Mouse (Mus musculus): ENCODE measurements around the gene Ebf3. TPM values are rescaled to one million over a fixed set of nuclear protein-coding genes. Genes with fewer than 3 reads are reported as not detected.

Gene Ebf3
- polyA plus RNA-seq, 1 experiment from 2014 or later = 22.4 TPM

DNA sequence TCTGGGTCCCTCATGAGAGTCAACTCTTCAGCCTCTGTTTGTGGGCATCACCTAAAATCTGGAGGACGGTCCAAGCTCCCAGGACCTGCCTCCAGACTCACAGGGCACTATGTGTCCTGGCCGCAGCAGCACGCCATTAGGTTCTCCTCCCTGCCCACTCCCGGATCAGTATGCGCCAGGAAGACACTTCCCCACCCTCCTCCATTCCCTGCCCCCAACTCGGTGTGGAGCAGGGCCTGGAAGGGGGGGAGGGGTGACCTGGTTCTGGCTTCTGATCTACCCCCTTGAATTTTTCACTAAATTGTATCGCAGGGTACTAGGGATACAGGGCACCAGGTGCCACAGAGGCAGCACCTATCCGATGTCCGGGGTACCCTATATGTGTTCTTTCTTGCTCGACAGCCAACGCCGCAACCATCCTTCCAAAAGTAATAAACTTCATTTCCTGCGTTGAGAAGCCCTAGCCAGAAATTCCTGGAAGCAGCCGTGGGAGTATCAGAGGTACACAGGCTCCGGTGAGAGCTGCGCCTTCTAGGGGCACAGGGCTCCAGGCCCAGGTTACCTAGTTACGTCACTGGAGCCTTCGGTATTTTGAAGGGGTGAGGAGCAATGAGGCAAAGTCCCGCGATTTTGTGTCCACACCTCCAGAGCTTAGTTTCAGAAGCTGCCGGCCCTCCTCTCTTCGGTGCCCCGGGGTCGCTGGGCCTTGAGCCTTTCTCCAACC lies 3.6 kb upstream of the Ebf3 start:
- Histone ChIP-seq H3K9ac (replicated peaks) (peak overlapping the region; percentile 65), H3K4me3 (replicated peaks) (peak overlapping the region; percentile 34), H3K36me3 (no peaks in the 10 kb centered on the region), H3K4me2 (peak overlapping the region; percentile 75), H3K9me3 (replicated peaks) (no peaks in the 10 kb centered on the region), H3K27ac (replicated peaks) (peak overlapping the region; percentile 96), H3K4me1 (peaks cover 81% of the 10 kb centered on the region), H3K27me3 (replicated peaks) (peaks cover 35% of the 10 kb centered on the region)
- no peak for ATAC-seq (ENCODE audit: low FRiP score)
- 3% methylated on average over 24 of the region's 24 CpGs for WGBS

GRCm38 (mm10) chr7:137316926-137317658 lies 2.8 kb upstream of the Ebf3 start:
- Histone ChIP-seq H3K4me1 (peaks cover 74% of the 10 kb centered on the region), H3K4me3 (replicated peaks) (peak overlapping the region; percentile 34), H3K9ac (replicated peaks) (peak overlapping the region; percentile 65), H3K36me3 (no peaks in the 10 kb centered on the region), H3K4me2 (peak overlapping the region; percentile 75), H3K9me3 (replicated peaks) (no peaks in the 10 kb centered on the region), H3K27me3 (replicated peaks) (peaks cover 33% of the 10 kb centered on the region), H3K27ac (replicated peaks) (peak overlapping the region; percentile 96)
- 1% methylated on average over 39 of the region's 39 CpGs for WGBS
- no peak for ATAC-seq (ENCODE audit: low FRiP score)

DNA sequence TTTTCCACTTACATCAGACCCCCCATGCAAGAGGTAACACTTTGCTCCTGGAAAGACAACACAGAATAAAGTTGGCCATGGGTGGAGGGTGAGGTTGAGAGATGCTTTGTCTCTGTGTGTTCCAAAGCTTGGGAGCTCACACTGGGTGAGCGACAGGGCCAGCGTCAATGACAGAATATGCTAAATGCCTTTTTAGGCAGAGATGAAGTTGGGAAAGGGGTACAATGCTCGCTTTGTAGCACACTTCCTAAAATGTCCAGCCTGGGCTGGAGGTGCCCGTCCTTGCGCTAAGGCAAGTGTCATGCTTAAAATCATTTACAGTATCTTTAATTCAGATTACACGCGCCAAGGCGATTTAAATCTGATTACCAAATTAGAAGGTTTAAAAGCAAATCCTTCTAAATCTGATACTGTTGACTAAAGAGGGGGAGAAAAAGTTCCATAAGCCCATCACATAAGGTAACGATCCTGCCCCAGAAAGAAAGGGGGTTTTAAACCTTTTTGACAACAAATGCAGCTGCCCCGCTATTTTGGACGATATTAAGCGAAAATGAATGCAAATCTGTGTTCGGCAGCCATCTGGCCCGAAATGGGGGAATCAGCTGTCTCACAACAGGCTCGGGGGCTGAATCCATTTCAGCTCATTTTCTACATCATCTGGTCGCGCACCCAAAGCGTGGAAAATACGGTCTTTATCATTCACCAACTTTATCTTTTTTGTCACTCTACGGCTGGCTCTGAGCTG lies 2.1 kb upstream of the Ebf3 start:
- H3K27me3 ChIP-seq (replicated peaks) = peaks cover 33% of the 10 kb centered on the region
- 3% methylated on average over 20 of the region's 20 CpGs for WGBS

GRCm38 (mm10) chr7:137315544-137315940 lies 1.3 kb upstream of the Ebf3 start:
- Histone ChIP-seq H3K9ac (replicated peaks) (peak overlapping the region; percentile 62), H3K36me3 (no peaks in the 10 kb centered on the region), H3K4me3 (replicated peaks) (peak overlapping the region; percentile 65), H3K4me2 (peak overlapping the region; percentile 75), H3K27me3 (replicated peaks) (peaks cover 28% of the 10 kb centered on the region), H3K9me3 (replicated peaks) (no peaks in the 10 kb centered on the region), H3K27ac (replicated peaks) (peak overlapping the region; percentile 96), H3K4me1 (peaks cover 62% of the 10 kb centered on the region)
- WGBS = 2% methylated on average over 19 of the region's 19 CpGs
- ATAC-seq (ENCODE audit: low FRiP score) = no peak

More for the DNA sequence above, 2.1 kb upstream of the Ebf3 start:
- no peak for ATAC-seq (ENCODE audit: low FRiP score)
- H3K36me3 ChIP-seq = no peaks in the 10 kb centered on the region
- peak overlapping the region; percentile 65 for H3K9ac ChIP-seq (replicated peaks)
- no peaks in the 10 kb centered on the region for H3K9me3 ChIP-seq (replicated peaks)
- peaks cover 67% of the 10 kb centered on the region for H3K4me1 ChIP-seq
- H3K27ac ChIP-seq (replicated peaks) = peak overlapping the region; percentile 96
- peak overlapping the region; percentile 34 for H3K4me3 ChIP-seq (replicated peaks)
- H3K4me2 ChIP-seq = peak overlapping the region; percentile 75

DNA sequence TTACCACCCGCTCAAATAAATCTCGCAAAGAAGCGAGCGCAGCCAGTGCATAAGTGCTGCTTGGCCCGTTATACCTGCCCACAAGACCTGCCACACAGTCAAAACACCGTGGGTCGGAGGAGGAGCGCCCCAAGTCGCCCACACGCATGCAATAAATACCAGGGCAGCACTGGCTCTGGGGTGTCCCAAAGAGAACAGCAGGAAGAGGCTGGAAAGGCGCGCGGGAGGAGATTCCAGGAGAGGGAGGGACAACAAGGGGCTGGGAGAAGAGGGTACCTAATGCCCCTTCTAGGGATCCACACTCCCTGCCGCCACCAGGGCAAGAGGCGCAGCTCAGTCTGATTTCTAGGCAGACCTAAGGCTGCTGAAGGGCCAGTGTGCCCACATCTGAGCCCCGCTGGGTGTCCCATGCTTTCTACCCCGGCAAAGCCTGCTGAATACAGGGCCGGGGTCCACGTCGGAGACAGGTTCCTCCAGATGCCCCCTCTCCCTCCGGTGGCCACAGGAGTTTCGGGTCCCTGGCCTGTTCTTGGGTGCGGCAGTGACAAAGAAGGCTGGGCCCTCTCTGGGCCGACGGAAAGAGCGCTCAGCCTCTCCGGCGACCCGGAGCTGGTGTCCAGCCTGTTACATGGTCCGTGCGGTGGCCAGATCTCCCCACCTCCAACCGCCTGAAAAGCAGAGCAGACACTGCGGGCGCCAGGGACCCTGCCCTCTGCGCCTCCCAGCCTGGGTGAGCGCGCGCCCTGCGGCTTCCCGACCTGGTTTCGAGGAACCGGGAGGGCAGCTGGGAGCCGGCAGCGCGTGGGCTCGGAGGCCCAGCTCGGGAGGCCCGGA lies 682 bp upstream of the Ebf3 start:
- Histone ChIP-seq H3K9ac (replicated peaks) (peak overlapping the region; percentile 62), H3K36me3 (no peaks in the 10 kb centered on the region), H3K4me2 (peak overlapping the region; percentile 75), H3K27me3 (replicated peaks) (peaks cover 28% of the 10 kb centered on the region), H3K4me3 (replicated peaks) (peak overlapping the region; percentile 65), H3K27ac (replicated peaks) (peak overlapping the region; percentile 96), H3K4me1 (peaks cover 62% of the 10 kb centered on the region), H3K9me3 (replicated peaks) (no peaks in the 10 kb centered on the region)
- WGBS = under 1% methylated on average over 48 of the region's 48 CpGs
- ATAC-seq (ENCODE audit: low FRiP score) = peak; percentile 39; the same call in 1 of the 2 replicates

GRCm38 (mm10) chr7:137313183-137313903 lies 902 bp downstream of the Ebf3 start:
- Histone ChIP-seq H3K9me3 (replicated peaks) (no peaks in the 10 kb centered on the region), H3K36me3 (no peaks in the 10 kb centered on the region), H3K27me3 (replicated peaks) (peaks cover 24% of the 10 kb centered on the region), H3K4me1 (peaks cover 58% of the 10 kb centered on the region), H3K4me3 (replicated peaks) (peak overlapping the region; percentile 65), H3K27ac (replicated peaks) (peak overlapping the region; percentile 96), H3K9ac (replicated peaks) (peak overlapping the region; percentile 81), H3K4me2 (peak overlapping the region; percentile 75)
- ATAC-seq (ENCODE audit: low FRiP score) = no peak
- under 1% methylated on average over 64 of the region's 79 CpGs for WGBS

GRCm38 (mm10) chr7:137312933-137313182 lies 1.4 kb downstream of the Ebf3 start:
- under 1% methylated on average over 10 of the region's 10 CpGs for WGBS
- Histone ChIP-seq H3K4me1 (peaks cover 53% of the 10 kb centered on the region), H3K4me3 (replicated peaks) (peak overlapping the region; percentile 65), H3K36me3 (no peaks in the 10 kb centered on the region), H3K27ac (replicated peaks) (peak overlapping the region; percentile 96), H3K27me3 (replicated peaks) (peaks cover 20% of the 10 kb centered on the region), H3K9me3 (replicated peaks) (no peaks in the 10 kb centered on the region), H3K9ac (replicated peaks) (peak overlapping the region; percentile 81), H3K4me2 (peak overlapping the region; percentile 75)
- no peak for ATAC-seq (ENCODE audit: low FRiP score)

DNA sequence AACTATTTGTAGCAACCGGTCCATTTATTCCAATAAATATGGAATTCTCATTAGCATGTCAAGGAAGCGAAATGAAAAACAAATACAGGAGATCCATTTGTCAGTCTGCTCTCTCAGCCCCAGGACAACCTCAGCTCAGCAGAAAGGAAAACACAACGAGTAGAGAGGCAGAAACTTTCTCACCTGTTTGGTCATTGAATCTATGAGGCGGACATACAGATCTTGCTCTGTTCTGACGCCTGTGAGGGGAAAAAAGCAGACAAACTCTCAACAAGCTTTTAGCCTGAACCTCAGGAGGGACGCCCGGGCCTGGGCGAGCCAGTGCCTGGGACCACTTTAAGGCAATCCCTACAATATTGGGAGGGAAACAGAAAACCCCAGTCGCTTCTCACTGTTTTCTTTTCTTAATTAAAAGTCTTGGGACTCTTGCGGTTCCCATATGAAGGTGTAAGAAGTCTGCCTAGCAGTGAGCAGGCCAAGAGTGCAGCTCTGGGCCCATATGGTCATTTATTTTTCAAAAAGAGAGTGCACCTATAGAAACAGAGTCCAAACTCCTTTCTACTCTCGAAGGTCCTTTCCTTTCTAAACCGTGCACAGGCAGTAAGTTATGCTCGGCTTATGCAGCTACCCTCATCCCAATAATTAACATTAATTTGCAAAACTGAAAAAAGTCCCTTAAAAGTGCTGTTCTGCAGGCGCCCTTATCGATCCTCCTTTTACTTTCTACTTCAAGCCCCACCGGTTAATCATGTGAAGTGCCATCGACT lies 1.9 kb downstream of the Ebf3 start:
- Histone ChIP-seq H3K36me3 (no peaks in the 10 kb centered on the region), H3K4me3 (replicated peaks) (peak overlapping the region; percentile 65), H3K9ac (replicated peaks) (peak overlapping the region; percentile 81), H3K27ac (replicated peaks) (peak overlapping the region; percentile 96), H3K4me2 (peak overlapping the region; percentile 75), H3K4me1 (peaks cover 49% of the 10 kb centered on the region), H3K27me3 (replicated peaks) (peaks cover 17% of the 10 kb centered on the region), H3K9me3 (replicated peaks) (no peaks in the 10 kb centered on the region)
- WGBS = 5% methylated on average over 17 of the region's 17 CpGs
- no peak for ATAC-seq (ENCODE audit: low FRiP score)

DNA sequence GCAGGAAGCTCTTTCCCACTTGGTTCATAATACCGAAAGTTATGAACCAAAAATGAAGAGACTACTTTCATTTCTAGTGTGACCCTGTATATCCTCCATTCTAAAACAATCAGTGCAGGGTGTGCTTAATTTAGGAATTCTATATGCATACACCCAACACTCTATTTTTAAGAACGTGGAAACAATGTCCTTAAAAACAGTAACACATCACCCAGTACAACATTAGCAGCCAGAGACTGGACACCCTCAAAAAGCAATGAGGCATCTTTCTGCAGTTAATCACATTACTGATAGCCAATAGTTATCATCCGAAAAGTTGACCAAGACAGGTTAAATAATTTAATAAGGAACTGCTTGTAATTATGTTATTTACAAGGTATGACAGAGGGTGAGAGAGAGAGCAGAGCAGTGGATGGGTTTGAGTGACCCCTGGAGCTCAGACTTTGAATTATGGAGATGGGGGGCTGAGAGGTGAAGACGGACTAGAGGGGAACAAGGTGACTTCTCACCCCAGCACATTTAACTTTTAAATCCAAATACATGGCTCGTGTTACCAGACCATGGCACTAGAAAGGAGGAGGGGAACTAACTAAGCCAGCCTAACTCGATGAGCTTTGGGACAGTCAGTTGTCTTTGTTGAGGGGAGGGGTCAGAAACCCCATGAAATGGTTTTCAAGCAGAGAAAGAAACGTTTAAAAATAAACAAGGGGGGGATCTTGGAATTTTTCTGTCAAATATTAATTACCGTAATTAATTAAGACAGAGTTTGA lies 2.7 kb downstream of the Ebf3 start:
- H3K27me3 ChIP-seq (replicated peaks) = peaks cover 9% of the 10 kb centered on the region; the same call in 1 of the 2 replicates
- peaks cover 41% of the 10 kb centered on the region for H3K4me1 ChIP-seq
- peak overlapping the region; percentile 96 for H3K27ac ChIP-seq (replicated peaks)
- WGBS = 6% methylated on average over 8 of the region's 8 CpGs
- no peak for ATAC-seq (ENCODE audit: low FRiP score)
- no peaks in the 10 kb centered on the region for H3K36me3 ChIP-seq
- H3K9me3 ChIP-seq (replicated peaks) = no peaks in the 10 kb centered on the region
- H3K4me3 ChIP-seq (replicated peaks) = peak overlapping the region; percentile 65
- peak overlapping the region; percentile 71 for H3K9ac ChIP-seq (replicated peaks)
- H3K4me2 ChIP-seq = peak overlapping the region; percentile 75
